Mouse (Mus musculus): Measurements from ENCODE around the gene Oxct2b. TPM values are rescaled to one million over a fixed set of nuclear protein-coding genes. Genes with fewer than 3 reads are reported as not detected.

Oxct2b gene
- total and polyA plus RNA-seq, 3 experiments = not detected

DNA sequence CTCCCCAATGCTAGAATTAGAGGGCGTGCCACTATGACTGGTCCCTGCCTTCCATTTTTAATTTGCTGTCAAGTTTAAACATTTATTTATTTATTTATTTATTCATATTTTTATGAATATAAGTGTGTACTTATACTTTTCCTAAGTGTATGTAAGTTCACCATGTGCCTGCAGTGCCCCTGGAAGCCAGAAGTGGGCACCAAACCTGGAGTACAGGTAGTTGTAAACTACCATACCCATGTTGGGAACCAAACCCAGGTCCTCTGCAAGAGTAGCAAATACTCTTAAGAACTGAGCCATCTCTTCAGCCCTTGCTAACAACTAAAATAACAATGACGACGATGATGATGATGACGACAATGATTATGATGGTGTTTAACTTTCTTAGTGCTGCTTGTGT lies 35.9 kb downstream of the Oxct2b start:
- no peaks in the 10 kb centered on the region for H3K9me3 ChIP-seq (replicated peaks; ENCODE audit: insufficient read depth, low read length)
- no peak overlapping the region for H3K27ac ChIP-seq (ENCODE audit: control insufficient read depth, low read depth, low read length)
- no peaks in the 10 kb centered on the region for H3K79me2 ChIP-seq (ENCODE audit: control insufficient read depth, insufficient read depth, low read length, poor library complexity)
- H3K4me1 ChIP-seq (ENCODE audit: control insufficient read depth in 1 of 2, insufficient read depth in 2 of 2, low read length in 2 of 2) = no peaks in the 10 kb centered on the region
- H3K27me3 ChIP-seq (ENCODE audit: control insufficient read depth in 1 of 2, insufficient read depth in 2 of 2, low read length in 2 of 2) = peaks cover 0 to 2% of the 10 kb centered on the region in 2 experiments; a peak in 1 of 4 replicates
- H3K4me3 ChIP-seq (ENCODE audit: control insufficient read depth in 1 of 2, insufficient read depth in 1 of 2, low read depth in 2 of 2, low read length in 2 of 2) = no peak overlapping the region
- TF ChIP-seq POLR2AphosphoS2 (IDR thresholded peaks at IDR 0.05; ENCODE audit: low read length) (no peak), MYB (IDR thresholded peaks at IDR 0.05; ENCODE audit: low read depth, low read length) (no peak), MYC (IDR thresholded peaks at IDR 0.05; ENCODE audit: low read depth, low read length) (no peak), CTCF (IDR thresholded peaks at IDR 0.05 in 2 of 3, conservative IDR thresholded peaks at IDR 0.05 in 1 of 3; ENCODE audit: control insufficient read depth in 1 of 3, insufficient read depth in 1 of 3, low read depth in 2 of 3, low read length in 3 of 3, poor library complexity in 1 of 3, severe bottlenecking in 1 of 3) (peak in 2 of 3 experiments; percentile 26 to 34; a peak in 4 of 6 replicates), SMC3 (IDR thresholded peaks at IDR 0.05; ENCODE audit: low read depth, low read length) (0 out of 2 replicates have a peak, but pooled peaks have one; percentile 8)
- H3K36me3 ChIP-seq (ENCODE audit: control insufficient read depth in 1 of 2, insufficient read depth in 2 of 2, low read length in 2 of 2) = no peaks in the 10 kb centered on the region
- no peak for DNase-seq (ENCODE audit: low read depth, low spot score)
- no peak overlapping the region for H3K9ac ChIP-seq (ENCODE audit: control insufficient read depth, low read depth, low read length, poor library complexity, severe bottlenecking)

DNA sequence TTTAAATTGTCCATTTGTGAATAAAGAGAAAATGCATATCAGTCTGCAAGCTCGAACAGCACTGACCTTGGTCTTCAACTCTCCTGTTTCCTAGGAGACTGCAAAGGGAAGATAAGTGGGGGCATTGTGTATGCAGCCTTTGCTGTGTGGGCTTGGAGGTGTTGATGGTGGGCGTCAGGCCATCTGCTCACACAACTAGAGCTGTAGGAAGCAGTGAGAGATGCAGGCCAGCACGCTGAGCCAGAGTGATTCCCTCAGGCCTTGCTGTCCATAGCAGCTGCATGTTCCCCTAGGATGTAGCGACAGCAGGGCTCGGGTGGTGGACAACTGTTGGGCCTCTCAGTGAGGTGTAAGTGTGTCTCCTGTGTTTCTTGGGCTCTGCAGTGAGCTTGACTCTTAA lies 36.9 kb downstream of the Oxct2b start:
- H3K4me1 ChIP-seq (ENCODE audit: control insufficient read depth in 1 of 2, insufficient read depth in 2 of 2, low read length in 2 of 2) = no peaks in the 10 kb centered on the region
- no peak overlapping the region for H3K27ac ChIP-seq (ENCODE audit: control insufficient read depth, low read depth, low read length)
- no peak overlapping the region for H3K4me3 ChIP-seq (ENCODE audit: control insufficient read depth in 1 of 2, insufficient read depth in 1 of 2, low read depth in 2 of 2, low read length in 2 of 2)
- H3K79me2 ChIP-seq (ENCODE audit: control insufficient read depth, insufficient read depth, low read length, poor library complexity) = no peaks in the 10 kb centered on the region
- TF ChIP-seq RCOR1 (IDR thresholded peaks at IDR 0.05; ENCODE audit: low read depth, low read length) (no peak), MYC (IDR thresholded peaks at IDR 0.05; ENCODE audit: low read depth, low read length) (no peak), ELF1 (IDR thresholded peaks at IDR 0.05; ENCODE audit: low read depth, low read length) (no peak), E2F4 (IDR thresholded peaks at IDR 0.05; ENCODE audit: borderline replicate concordance, low read depth, low read length) (no peak), MAFK (IDR thresholded peaks at IDR 0.05; ENCODE audit: borderline replicate concordance, low read depth, low read length) (no peak), HCFC1 (IDR thresholded peaks at IDR 0.05; ENCODE audit: low read depth, low read length) (no peak), TBP (IDR thresholded peaks at IDR 0.05; ENCODE audit: low read depth, low read length) (no peak), JUND (IDR thresholded peaks at IDR 0.05; ENCODE audit: low read depth, low read length) (no peak), CTCF (IDR thresholded peaks at IDR 0.05 in 2 of 3, conservative IDR thresholded peaks at IDR 0.05 in 1 of 3; ENCODE audit: control insufficient read depth in 1 of 3, insufficient read depth in 1 of 3, low read depth in 2 of 3, low read length in 3 of 3, poor library complexity in 1 of 3, severe bottlenecking in 1 of 3) (no peak), ETS1 (IDR thresholded peaks at IDR 0.05; ENCODE audit: low read depth, low read length) (no peak), CHD2 (IDR thresholded peaks at IDR 0.05; ENCODE audit: low read length) (no peak), USF1 (IDR thresholded peaks at IDR 0.05; ENCODE audit: low read depth, low read length) (no peak), NRF1 (IDR thresholded peaks at IDR 0.05; ENCODE audit: insufficient read depth, low read depth, low read length, poor library complexity, severe bottlenecking) (no peak)
- H3K9me3 ChIP-seq (replicated peaks; ENCODE audit: insufficient read depth, low read length) = no peaks in the 10 kb centered on the region
- no peak overlapping the region for H3K9ac ChIP-seq (ENCODE audit: control insufficient read depth, low read depth, low read length, poor library complexity, severe bottlenecking)
- no peak for DNase-seq (ENCODE audit: low read depth, low spot score)
- peaks cover 0 to 2% of the 10 kb centered on the region in 2 experiments; a peak in 2 of 4 replicates for H3K27me3 ChIP-seq (ENCODE audit: control insufficient read depth in 1 of 2, insufficient read depth in 2 of 2, low read length in 2 of 2)
- no peaks in the 10 kb centered on the region for H3K36me3 ChIP-seq (ENCODE audit: control insufficient read depth in 1 of 2, insufficient read depth in 2 of 2, low read length in 2 of 2)

Measured in MEL (cell line).